Mouse (Mus musculus): ENCODE results near the gene Pcyt2. TPM values are rescaled to one million over a fixed set of nuclear protein-coding genes. Genes with fewer than 3 reads are reported as not detected.

The Pcyt2 gene
- polyA plus RNA-seq, 1 experiment from 2014 or later, result 88.8 TPM

DNA sequence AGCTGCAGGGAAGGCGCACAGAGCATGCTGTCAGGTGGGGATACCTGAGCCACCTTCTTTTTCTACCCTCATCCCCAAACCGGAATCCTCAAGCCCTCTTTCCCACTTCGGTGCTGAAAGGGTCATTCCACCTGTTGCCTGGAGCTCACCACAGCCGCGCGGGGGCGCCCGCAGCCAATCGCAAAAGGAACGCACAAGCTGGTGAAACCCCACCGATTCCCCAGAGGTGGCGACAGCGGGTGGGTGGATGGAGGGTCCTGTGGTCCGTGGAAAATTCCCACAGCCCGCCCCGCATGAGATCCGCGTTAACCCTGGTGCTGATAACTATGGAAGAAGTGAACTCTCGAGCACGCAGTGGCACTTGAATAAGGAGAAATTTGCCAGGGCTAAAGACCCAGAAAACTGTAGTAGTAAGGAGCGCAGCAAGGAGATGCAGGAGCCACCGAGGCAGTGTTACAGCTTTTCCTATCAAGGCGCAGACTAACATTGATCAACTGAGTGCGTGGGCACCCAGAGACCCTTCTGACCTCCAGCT lies 41.2 kb upstream of the Pcyt2 start:
- WGBS, result 3% methylated on average over 24 of the region's 24 CpGs
- H3K4me3 ChIP-seq (ENCODE audit: low read depth, low read length), result peak overlapping the region; percentile 48
- ATAC-seq (ENCODE audit: low read depth) (no peak), DNase-seq (ENCODE audit: low spot score) (peak; percentile 76)
- H3K27ac ChIP-seq (replicated peaks; ENCODE audit: low read depth, low read length), result no peak overlapping the region
- peaks cover 10% of the 10 kb centered on the region; the same call in 1 of the 2 replicates for H3K4me1 ChIP-seq (ENCODE audit: control insufficient read depth, insufficient read depth, low read length)
- H3K9me3 ChIP-seq (ENCODE audit: control insufficient read depth, low read length), result no peaks in the 10 kb centered on the region
- no peaks in the 10 kb centered on the region for H3K36me3 ChIP-seq (ENCODE audit: control insufficient read depth, insufficient read depth, low read length)
- no peak overlapping the region for H3K9ac ChIP-seq (ENCODE audit: low read depth, low read length)
- peaks cover 71% of the 10 kb centered on the region for H3K27me3 ChIP-seq (replicated peaks; ENCODE audit: control insufficient read depth, insufficient read depth, low read length)
- H3K4me2 ChIP-seq (ENCODE audit: low read depth, low read length), result peak overlapping the region; percentile 80; the same call in 1 of the 2 replicates

DNA sequence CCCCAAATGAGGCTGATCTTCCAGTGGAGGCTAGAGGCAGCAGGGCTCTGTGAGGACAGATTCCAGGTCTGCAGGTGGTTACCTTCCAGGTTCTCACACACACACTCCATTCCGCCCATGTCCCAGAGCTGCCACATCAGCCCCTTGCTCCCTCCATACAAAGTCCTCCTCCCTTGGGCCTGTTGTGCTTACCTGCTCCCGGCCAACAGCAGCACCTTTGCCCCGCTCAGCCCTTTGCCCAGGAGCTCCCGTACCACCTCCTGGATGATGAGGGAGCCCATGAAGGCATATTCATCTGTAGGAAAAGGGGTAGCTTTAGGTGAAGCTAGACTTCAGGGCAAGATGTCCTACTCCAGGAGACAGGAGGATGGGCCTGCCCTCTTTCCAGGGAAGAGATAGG lies 39.6 kb upstream of the Pcyt2 start:
- DNase-seq (ENCODE audit: low spot score) (no peak), ATAC-seq (ENCODE audit: low read depth) (no peak)
- no peak overlapping the region for H3K4me3 ChIP-seq (ENCODE audit: low read depth, low read length)
- H3K4me2 ChIP-seq (ENCODE audit: low read depth, low read length), result no peak overlapping the region
- no peak overlapping the region for H3K27ac ChIP-seq (replicated peaks; ENCODE audit: low read depth, low read length)
- peaks cover 10% of the 10 kb centered on the region; the same call in 1 of the 2 replicates for H3K4me1 ChIP-seq (ENCODE audit: control insufficient read depth, insufficient read depth, low read length)
- H3K27me3 ChIP-seq (replicated peaks; ENCODE audit: control insufficient read depth, insufficient read depth, low read length), result peaks cover 55% of the 10 kb centered on the region
- no peaks in the 10 kb centered on the region for H3K36me3 ChIP-seq (ENCODE audit: control insufficient read depth, insufficient read depth, low read length)
- no peaks in the 10 kb centered on the region for H3K9me3 ChIP-seq (ENCODE audit: control insufficient read depth, low read length)
- H3K9ac ChIP-seq (ENCODE audit: low read depth, low read length), result no peak overlapping the region
- WGBS, result 90% methylated on average over 4 of the region's 4 CpGs

DNA sequence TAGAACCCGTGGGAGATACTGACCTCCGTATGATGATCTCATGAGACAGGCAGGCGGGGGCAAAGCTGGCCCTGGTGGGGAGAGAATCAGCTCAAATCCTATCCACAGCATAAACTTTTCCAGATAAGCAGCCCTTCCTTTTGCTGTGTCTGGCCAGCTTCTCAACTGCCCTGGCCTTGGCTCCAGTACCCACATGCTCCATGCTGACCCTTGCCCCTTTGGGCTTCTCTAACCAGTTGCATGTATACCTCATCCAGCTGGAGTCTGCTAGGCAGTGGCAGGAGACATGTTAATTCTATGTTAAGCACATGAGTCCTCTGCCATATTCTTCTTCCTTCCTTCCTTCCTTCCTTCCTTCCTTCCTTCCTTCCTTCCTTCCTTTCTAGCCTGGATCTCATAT lies 37.0 kb upstream of the Pcyt2 start:
- WGBS, result 52% methylated on average over 3 of the region's 3 CpGs
- H3K4me3 ChIP-seq (ENCODE audit: low read depth, low read length), result no peak overlapping the region
- H3K4me2 ChIP-seq (ENCODE audit: low read depth, low read length), result no peak overlapping the region
- no peak overlapping the region for H3K9ac ChIP-seq (ENCODE audit: low read depth, low read length)
- DNase-seq (ENCODE audit: low spot score), result no peak
- peaks cover 30% of the 10 kb centered on the region for H3K27me3 ChIP-seq (replicated peaks; ENCODE audit: control insufficient read depth, insufficient read depth, low read length)
- no peak overlapping the region for H3K27ac ChIP-seq (replicated peaks; ENCODE audit: low read depth, low read length)
- H3K36me3 ChIP-seq (ENCODE audit: control insufficient read depth, insufficient read depth, low read length), result no peaks in the 10 kb centered on the region
- peaks cover under 1% of the 10 kb centered on the region; the same call in 1 of the 2 replicates for H3K4me1 ChIP-seq (ENCODE audit: control insufficient read depth, insufficient read depth, low read length)
- H3K9me3 ChIP-seq (ENCODE audit: control insufficient read depth, low read length), result no peaks in the 10 kb centered on the region
- no peak for ATAC-seq (ENCODE audit: low read depth)

DNA sequence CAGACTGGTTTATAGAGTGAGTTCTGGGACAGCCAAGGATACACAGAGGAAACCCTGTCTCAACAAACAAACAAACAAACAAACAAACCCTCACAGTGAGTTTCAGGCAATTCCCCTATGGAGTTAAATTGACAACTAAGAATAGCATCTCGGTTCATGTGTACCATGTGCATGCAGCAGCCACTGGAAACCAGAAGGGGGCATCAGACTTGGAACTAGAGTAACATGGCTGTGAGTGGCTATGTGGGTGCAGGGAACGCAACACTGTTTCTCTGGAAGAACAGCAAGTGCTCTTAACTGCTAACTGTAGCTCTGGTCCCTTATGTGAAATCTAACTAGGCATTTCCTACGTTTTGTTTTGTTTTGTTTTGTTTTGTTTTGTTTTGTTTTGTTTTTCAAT lies 34.1 kb upstream of the Pcyt2 start:
- Histone ChIP-seq H3K4me3 (ENCODE audit: low read depth, low read length) (no peak overlapping the region), H3K9ac (ENCODE audit: low read depth, low read length) (no peak overlapping the region), H3K4me1 (ENCODE audit: control insufficient read depth, insufficient read depth, low read length) (peaks cover 7% of the 10 kb centered on the region), H3K27me3 (replicated peaks; ENCODE audit: control insufficient read depth, insufficient read depth, low read length) (peaks cover 17% of the 10 kb centered on the region), H3K9me3 (ENCODE audit: control insufficient read depth, low read length) (no peaks in the 10 kb centered on the region), H3K36me3 (ENCODE audit: control insufficient read depth, insufficient read depth, low read length) (no peaks in the 10 kb centered on the region), H3K27ac (replicated peaks; ENCODE audit: low read depth, low read length) (no peak overlapping the region), H3K4me2 (ENCODE audit: low read depth, low read length) (no peak overlapping the region)
- DNase-seq (ENCODE audit: low spot score) (no peak), ATAC-seq (ENCODE audit: low read depth) (no peak)
- 69% methylated on average over 3 of the region's 3 CpGs for WGBS

DNA sequence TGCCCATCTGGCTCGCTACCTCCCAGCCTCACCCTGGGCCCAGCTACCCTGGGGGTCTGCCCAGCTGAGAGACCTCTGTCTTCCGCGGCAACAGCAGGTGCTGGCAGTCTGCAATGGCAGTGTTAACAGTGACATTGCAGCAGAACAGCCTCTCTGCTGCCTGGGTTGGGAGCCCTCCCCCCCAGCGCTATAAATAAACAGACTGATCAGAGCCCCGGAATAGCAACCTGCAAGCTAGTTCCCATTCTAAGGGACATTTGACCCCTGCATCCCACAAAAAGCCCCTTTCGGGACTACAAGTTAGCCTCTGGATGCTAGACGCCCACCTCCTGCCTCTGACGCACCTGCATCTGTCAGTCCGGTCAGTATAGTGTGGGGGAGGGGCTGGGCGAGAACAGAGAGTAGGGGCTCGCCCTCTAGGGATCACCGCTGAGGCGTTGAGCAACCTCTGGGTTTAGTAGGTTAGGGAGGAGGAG lies 30.3 kb upstream of the Pcyt2 start, which contains the start of gene Myadml2:
Myadml2 (minus strand) TSS at position 158 of the 476 bp plus-strand sequence.
- Histone ChIP-seq H3K36me3 (ENCODE audit: control insufficient read depth, insufficient read depth, low read length) (no peaks in the 10 kb centered on the region), H3K9me3 (ENCODE audit: control insufficient read depth, low read length) (no peaks in the 10 kb centered on the region), H3K9ac (ENCODE audit: low read depth, low read length) (peak within 1 kb of the TSS; percentile 34; the same call in 1 of the 2 replicates), H3K27ac (replicated peaks; ENCODE audit: low read depth, low read length) (no peak within 1 kb of the TSS), H3K4me3 (ENCODE audit: low read depth, low read length) (0 out of 2 replicates have a peak within 1 kb of the TSS, but pooled peaks have one; percentile 6), H3K4me1 (ENCODE audit: control insufficient read depth, insufficient read depth, low read length) (peaks cover 12% of the 10 kb centered on the region), H3K4me2 (ENCODE audit: low read depth, low read length) (peak within 1 kb of the TSS; percentile 39), H3K27me3 (replicated peaks; ENCODE audit: control insufficient read depth, insufficient read depth, low read length) (peaks cover 8% of the 10 kb centered on the region)
- DNase-seq (ENCODE audit: low spot score), result peak; percentile 51
- no peak for ATAC-seq (ENCODE audit: low read depth)
- WGBS, result 6% methylated on average over 13 of the region's 13 CpGs

DNA sequence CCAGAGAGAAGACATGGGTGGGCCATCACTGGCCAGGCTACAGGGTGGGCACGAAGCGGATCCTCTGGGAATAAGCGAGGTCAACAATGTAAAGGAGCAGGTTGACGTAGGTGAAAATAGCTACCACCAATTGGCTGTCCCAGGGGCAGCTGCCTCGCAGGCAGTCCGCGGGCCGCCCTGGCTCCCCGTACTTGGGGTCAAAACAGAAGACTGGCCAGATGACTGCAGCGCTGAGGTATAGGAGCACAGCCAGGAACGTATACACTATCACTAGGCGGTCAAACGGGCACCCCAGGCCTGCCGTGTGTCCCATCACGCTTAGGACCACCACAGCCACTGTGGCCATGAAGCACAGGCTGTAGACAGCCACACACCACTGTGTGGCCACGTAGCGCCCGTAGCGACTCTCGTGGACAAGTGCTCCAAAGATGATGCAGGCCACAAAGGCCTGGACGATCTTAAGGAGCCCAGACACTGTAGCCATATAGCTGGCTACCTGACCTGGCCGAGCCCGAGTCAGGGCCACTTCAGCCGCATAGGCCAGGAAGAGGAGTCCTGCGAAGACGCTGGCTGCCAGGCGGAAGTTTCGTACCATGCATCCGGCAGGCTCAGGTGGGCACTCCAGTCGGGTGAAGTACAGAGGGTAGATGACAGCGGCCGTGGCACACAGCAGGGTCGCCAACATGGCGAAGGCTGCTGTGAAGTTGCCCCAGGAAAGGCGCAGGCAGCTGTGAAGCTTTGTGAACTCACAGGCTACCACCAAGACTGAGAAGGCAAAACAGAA lies 29.5 kb upstream of the Pcyt2 start:
- Histone ChIP-seq H3K4me2 (ENCODE audit: low read depth, low read length) (no peak overlapping the region), H3K36me3 (ENCODE audit: control insufficient read depth, insufficient read depth, low read length) (no peaks in the 10 kb centered on the region), H3K9me3 (ENCODE audit: control insufficient read depth, low read length) (no peaks in the 10 kb centered on the region), H3K27me3 (replicated peaks; ENCODE audit: control insufficient read depth, insufficient read depth, low read length) (peaks cover 8% of the 10 kb centered on the region), H3K4me3 (ENCODE audit: low read depth, low read length) (no peak overlapping the region), H3K27ac (replicated peaks; ENCODE audit: low read depth, low read length) (no peak overlapping the region), H3K9ac (ENCODE audit: low read depth, low read length) (peak overlapping the region; percentile 34; the same call in 1 of the 2 replicates), H3K4me1 (ENCODE audit: control insufficient read depth, insufficient read depth, low read length) (peaks cover 18% of the 10 kb centered on the region)
- WGBS, result 78% methylated on average over 35 of the region's 35 CpGs
- no peak for ATAC-seq (ENCODE audit: low read depth)
- no peak for DNase-seq (ENCODE audit: low spot score)

DNA sequence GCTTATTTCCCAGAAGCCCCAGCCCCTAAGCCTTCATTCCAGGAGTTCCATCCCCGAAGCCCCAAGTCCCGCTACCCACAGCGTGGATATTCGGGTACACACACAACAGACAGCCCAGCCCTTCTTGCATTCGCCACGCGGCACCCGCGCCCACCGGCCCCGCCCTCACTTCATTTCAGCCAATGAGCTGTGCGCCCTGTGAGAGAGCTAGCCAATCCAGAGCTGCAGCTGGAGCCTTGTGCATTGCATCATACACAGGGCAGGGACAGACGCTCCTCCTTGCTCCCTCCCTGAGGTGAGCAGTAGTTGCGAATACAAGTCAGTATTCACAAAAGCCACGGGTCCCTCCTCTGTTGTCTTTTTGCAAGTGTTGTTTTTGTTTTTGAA lies 25.9 kb upstream of the Pcyt2 start, which contains the start of gene Pycr1:
Pycr1 (minus strand) TSS at position 169 of the 387 bp plus-strand sequence.
- Histone ChIP-seq H3K4me1 (ENCODE audit: control insufficient read depth, insufficient read depth, low read length) (peaks cover 18% of the 10 kb centered on the region), H3K9me3 (ENCODE audit: control insufficient read depth, low read length) (no peaks in the 10 kb centered on the region), H3K27ac (replicated peaks; ENCODE audit: low read depth, low read length) (peak within 1 kb of the TSS; percentile 82), H3K27me3 (replicated peaks; ENCODE audit: control insufficient read depth, insufficient read depth, low read length) (peaks cover 8% of the 10 kb centered on the region), H3K4me3 (ENCODE audit: low read depth, low read length) (peak within 1 kb of the TSS; percentile 55), H3K36me3 (ENCODE audit: control insufficient read depth, insufficient read depth, low read length) (no peaks in the 10 kb centered on the region), H3K9ac (ENCODE audit: low read depth, low read length) (peak within 1 kb of the TSS; percentile 73), H3K4me2 (ENCODE audit: low read depth, low read length) (peak within 1 kb of the TSS; percentile 91)
- ATAC-seq (ENCODE audit: low read depth) (peak; percentile 99), DNase-seq (ENCODE audit: low spot score) (peak; percentile 97)
- WGBS, result 0% methylated on average over 14 of the region's 15 CpGs

DNA sequence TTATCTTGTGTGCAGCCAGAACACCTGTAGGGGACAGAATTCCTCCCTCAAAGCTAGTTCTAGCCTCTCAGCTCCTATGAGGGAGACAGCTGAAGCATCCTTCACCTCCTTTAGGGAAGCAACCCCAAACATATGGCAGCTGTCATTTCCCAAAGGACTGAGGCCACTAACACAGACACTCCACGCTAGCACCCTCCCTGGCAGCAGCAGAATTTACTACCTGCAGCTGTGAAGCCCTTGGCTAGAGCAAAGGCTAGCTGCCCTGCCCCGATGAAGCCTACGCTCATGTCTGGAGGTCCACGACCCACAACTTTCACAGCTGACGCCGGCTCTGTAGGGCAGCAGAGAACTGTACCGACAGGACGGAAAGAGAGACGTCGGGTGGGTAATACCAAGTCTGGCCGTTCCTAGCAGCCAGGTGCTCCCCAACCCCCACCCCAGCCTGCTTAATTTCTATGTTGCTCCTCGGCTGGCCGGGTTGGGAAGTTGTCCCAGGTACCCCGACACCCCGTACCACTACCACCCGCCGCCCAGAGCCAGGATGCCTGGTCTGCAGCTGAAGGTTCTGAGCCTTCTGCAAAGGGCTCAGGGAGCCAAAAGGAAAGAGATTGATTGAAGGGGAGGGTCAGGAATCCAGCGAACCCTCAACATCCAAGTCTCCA lies 25.3 kb upstream of the Pcyt2 start:
- DNase-seq (ENCODE audit: low spot score), result no peak
- 1% methylated on average over 17 of the region's 18 CpGs for WGBS

More for the DNA sequence above, 25.3 kb upstream of the Pcyt2 start:
- peak overlapping the region; percentile 55 for H3K4me3 ChIP-seq (ENCODE audit: low read depth, low read length)
- peaks cover 5% of the 10 kb centered on the region for H3K27me3 ChIP-seq (replicated peaks; ENCODE audit: control insufficient read depth, insufficient read depth, low read length)
- H3K4me2 ChIP-seq (ENCODE audit: low read depth, low read length), result peak overlapping the region; percentile 91
- no peaks in the 10 kb centered on the region for H3K9me3 ChIP-seq (ENCODE audit: control insufficient read depth, low read length)
- H3K27ac ChIP-seq (replicated peaks; ENCODE audit: low read depth, low read length), result peak overlapping the region; percentile 82
- H3K36me3 ChIP-seq (ENCODE audit: control insufficient read depth, insufficient read depth, low read length), result no peaks in the 10 kb centered on the region
- H3K9ac ChIP-seq (ENCODE audit: low read depth, low read length), result peak overlapping the region; percentile 73
- ATAC-seq (ENCODE audit: low read depth), result peak; percentile 44
- H3K4me1 ChIP-seq (ENCODE audit: control insufficient read depth, insufficient read depth, low read length), result peaks cover 16% of the 10 kb centered on the region
